Mouse (Mus musculus) CD8-positive naive resting alpha-beta T cell, adult 2 months (primary cell): ENCODE data around the gene Kmt2a.
A peak's percentile ranks its signal among the peaks of the same experiment; 100 is the strongest.
"Not testable (repeated sequence)": the region's sequence is repeated elsewhere in the genome, so short reads cannot be mapped to it uniquely, and the experiment has no call there.

Experiments
- DNase-seq, 2 experiments: peaks; one replicate each; pipeline ENCODE4 v3.0.0; 2022; ENCODE audit warnings: low read depth in 2 of 2, low spot score in 2 of 2

Kmt2a gene

GRCm38 (mm10) chr9:44826660-44827059 lies 54.4 kb downstream of the Kmt2a start:
- no peak for DNase-seq

- no peak for DNase-seq
Observed at GRCm38 (mm10) chr9:44819920-44820827, 60.9 kb downstream of the Kmt2a start.

GRCm38 (mm10) chr9:44817522-44817921 lies 63.6 kb downstream of the Kmt2a start:
- DNase-seq = no peak

- DNase-seq = no peak
Observed at GRCm38 (mm10) chr9:44814179-44814578, 66.9 kb downstream of the Kmt2a start.

GRCm38 (mm10) chr9:44810316-44810715 lies 70.8 kb downstream of the Kmt2a start:
- no peak for DNase-seq

- DNase-seq = no peak
Observed at GRCm38 (mm10) chr9:44807778-44808177, 73.3 kb downstream of the Kmt2a start.

- no peak for DNase-seq
Observed at GRCm38 (mm10) chr9:44807141-44807540, 74.0 kb downstream of the Kmt2a start.

GRCm38 (mm10) chr9:44805536-44805935 lies 75.6 kb downstream of the Kmt2a start:
- no peak for DNase-seq

- no peak for DNase-seq
Observed at GRCm38 (mm10) chr9:44804678-44805077, 76.4 kb downstream of the Kmt2a start.

- DNase-seq = no peak
Observed at GRCm38 (mm10) chr9:44802808-44803450, 78.2 kb downstream of the Kmt2a start, which contains the start of gene Ttc36. Ttc36 (minus strand) TSS chr9:44803072.

- no peak for DNase-seq
Observed at GRCm38 (mm10) chr9:44801669-44802068, 79.4 kb downstream of the Kmt2a start.

GRCm38 (mm10) chr9:44799958-44800324 lies 81.2 kb downstream of the Kmt2a start:
- DNase-seq = no peak

GRCm38 (mm10) chr9:44799102-44799957 lies 81.8 kb downstream of the Kmt2a start, which contains the start of gene Tmem25:
Tmem25 (minus strand) TSS chr9:44799307.
- peak; percentile 11 to 37 for DNase-seq

GRCm38 (mm10) chr9:44798298-44798697 lies 82.8 kb downstream of the Kmt2a start:
- DNase-seq = no peak

- DNase-seq = no peak
Observed at GRCm38 (mm10) chr9:44792842-44793241, 88.3 kb downstream of the Kmt2a start.

GRCm38 (mm10) chr9:44772750-44773651 lies 108.1 kb downstream of the Kmt2a start:
- peak; percentile 91 to 93 for DNase-seq

GRCm38 (mm10) chr9:44772392-44772749 lies 108.7 kb downstream of the Kmt2a start:
- DNase-seq = peak in 1 of 2 experiments; percentile 9

GRCm38 (mm10) chr9:44771376-44771775 lies 109.7 kb downstream of the Kmt2a start:
- DNase-seq = no peak

- DNase-seq = not testable (repeated sequence)
Observed at GRCm38 (mm10) chr9:44768029-44768394, 113.1 kb downstream of the Kmt2a start.
